Mouse (Mus musculus): Measurements from ENCODE around the gene Tdrd12.

- TF ChIP-seq CTCF (conservative IDR thresholded peaks at IDR 0.05; ENCODE audit: insufficient read depth, insufficient read length, low read depth, low read length), result no peak
- TF ChIP-seq POLR2A (IDR thresholded peaks at IDR 0.05; ENCODE audit: low read depth, low read length), result no peak
Measured at GRCm38 (mm10) chr7:35583476-35584025, 46.0 kb upstream of the Tdrd12 start.
